In genomic region chr12:102369488-102370235, GRCm38 (mm10) we compare ENCODE assay signal across 12 mouse cellular contexts.
A peak's percentile ranks its signal among the peaks of the same experiment; 100 is the strongest.
DNase-seq lines count a peak whose midpoint lies in the region; ATAC-seq and TF ChIP-seq lines count a peak whose summit lies in the region.
"Had no signal": no experiment of that assay in that cellular context is flagged by ENCODE, and none has a peak within 500 bp of the region (broad histone marks: within the 10 kb centered on the region; RNA-seq: fewer than 3 reads in every experiment).

No protein-coding gene starts in this region.

- no peak for ATAC-seq in liver, embryonic 12.5 days
- ATAC-seq in embryonic facial prominence, embryonic 14.5 days (ENCODE audit: low read depth): peak; percentile 51; the same call in 1 of the 2 replicates

- no peak for TF ChIP-seq CTCF in liver, adult 2 months (IDR thresholded peaks at IDR 0.05; ENCODE audit: low read depth, low read length)

- intact Hi-C loops in heart, postnatal 36 days (cut with DNase I): no loop called here

- 83% methylated on average over 22 of the region's 22 CpGs for WGBS in liver, adult 2 months
- WGBS in liver, embryonic 12.5 days (ENCODE audit: insufficient replicate concordance): 76% methylated on average over 22 of the region's 22 CpGs
- WGBS in embryonic facial prominence, embryonic 14.5 days: 68% methylated on average over 21 of the region's 22 CpGs

- H3K9me3 ChIP-seq in liver, embryonic 12.5 days (replicated peaks): no peaks in the 10 kb centered on the region
- no peaks in the 10 kb centered on the region for H3K9me3 ChIP-seq in embryonic facial prominence, embryonic 14.5 days (ENCODE audit: control insufficient read depth, low read length)

- H3K4me1 ChIP-seq in liver, adult 2 months (ENCODE audit: control insufficient read depth, insufficient read depth, low read length): no peaks in the 10 kb centered on the region
- H3K4me1 ChIP-seq in liver, embryonic 12.5 days: no peaks in the 10 kb centered on the region
- 0 out of 2 replicates have a peak, but pooled peaks cover 4% of the 10 kb centered on the region for H3K4me1 ChIP-seq in embryonic facial prominence, embryonic 14.5 days (ENCODE audit: control insufficient read depth, insufficient read depth, low read length)

- TF ChIP-seq POLR2A in liver, adult 2 months (IDR thresholded peaks at IDR 0.05; ENCODE audit: extremely low read depth, insufficient read depth, low read length): no peak

- peaks cover 11% of the 10 kb centered on the region for H3K36me3 ChIP-seq in liver, adult 2 months (ENCODE audit: control insufficient read depth, insufficient read depth, low read length)
- peaks cover 52% of the 10 kb centered on the region for H3K36me3 ChIP-seq in liver, embryonic 12.5 days
- peaks cover 14% of the 10 kb centered on the region; the same call in 1 of the 2 replicates for H3K36me3 ChIP-seq in embryonic facial prominence, embryonic 14.5 days (ENCODE audit: control insufficient read depth, insufficient read depth, low read length)

- no peak overlapping the region; the same call in 1 of the 2 replicates for H3K4me2 ChIP-seq in liver, embryonic 12.5 days
- no peak overlapping the region for H3K4me2 ChIP-seq in embryonic facial prominence, embryonic 14.5 days (ENCODE audit: low read depth, low read length)

- DNase-seq in heart, adult 11 months: peak; percentile 90
- no peak for DNase-seq in heart, postnatal 36 days
- DNase-seq in liver, adult 2 months (ENCODE audit: extremely low read depth, low read depth, low spot score): no peak
- peak; percentile 26 for DNase-seq in CD4-positive helper T cell, adult 2 months (ENCODE audit: low read depth, low spot score)
- DNase-seq in embryonic facial prominence, embryonic 14.5 days (ENCODE audit: low spot score): peak; percentile 54
- no peak for DNase-seq in urinary bladder, postnatal 14 days (ENCODE audit: low spot score)
- no peak for DNase-seq in layer of hippocampus, adult 11-12 months (ENCODE audit: low spot score)
- DNase-seq: gastrocnemius, postnatal 10 days; kidney, adult 18-20 months; lung, postnatal 36 days had no signal

- H3K27me3 ChIP-seq in liver, adult 2 months (ENCODE audit: control insufficient read depth, insufficient read depth, low read length): no peaks in the 10 kb centered on the region
- no peaks in the 10 kb centered on the region for H3K27me3 ChIP-seq in liver, embryonic 12.5 days (replicated peaks)
- H3K27me3 ChIP-seq in embryonic facial prominence, embryonic 14.5 days (replicated peaks; ENCODE audit: control insufficient read depth, insufficient read depth, low read length): no peaks in the 10 kb centered on the region

- H3K4me3 ChIP-seq in liver, adult 2 months (ENCODE audit: insufficient read depth, low read depth, low read length): peak overlapping the region; percentile 41
- H3K4me3 ChIP-seq in liver, embryonic 12.5 days: no peak overlapping the region
- no peak overlapping the region for H3K4me3 ChIP-seq in embryonic facial prominence, embryonic 14.5 days (ENCODE audit: low read depth, low read length)
- H3K4me3 ChIP-seq: left cerebral cortex, adult 2 months had no signal

- H3K27ac ChIP-seq in liver, adult 2 months (replicated peaks; ENCODE audit: insufficient read depth, low read depth, low read length): no peak overlapping the region
- no peak overlapping the region for H3K27ac ChIP-seq in liver, embryonic 12.5 days
- H3K27ac ChIP-seq in embryonic facial prominence, embryonic 14.5 days (replicated peaks; ENCODE audit: low read depth, low read length): no peak overlapping the region
- H3K27ac ChIP-seq: left cerebral cortex, adult 2 months had no signal

- H3K9ac ChIP-seq in liver, adult 2 months (ENCODE audit: low read depth, low read length): peak overlapping the region; percentile 29; the same call in 1 of the 2 replicates
- no peak overlapping the region for H3K9ac ChIP-seq in liver, embryonic 12.5 days
- no peak overlapping the region for H3K9ac ChIP-seq in embryonic facial prominence, embryonic 14.5 days (ENCODE audit: low read depth, low read length)

- no peaks in the 10 kb centered on the region; the same call in 1 of the 2 replicates for H3K79me2 ChIP-seq in liver, adult 2 months (ENCODE audit: control insufficient read depth, insufficient read depth, low read length)

Comparison
In these comparisons a context has a peak if more than half of its experiments do, and no peak if none do; other contexts are left out.
1. DNase-seq: peak in heart, adult 11 months (single experiment), CD4-positive helper T cell, adult 2 months (single experiment) and embryonic facial prominence, embryonic 14.5 days (single experiment); none in heart, postnatal 36 days (0 of 2), liver, adult 2 months (single experiment), urinary bladder, postnatal 14 days (single experiment) and layer of hippocampus, adult 11-12 months (single experiment).